12 mouse cellular contexts compared by ENCODE assay signal in the genomic region with DNA sequence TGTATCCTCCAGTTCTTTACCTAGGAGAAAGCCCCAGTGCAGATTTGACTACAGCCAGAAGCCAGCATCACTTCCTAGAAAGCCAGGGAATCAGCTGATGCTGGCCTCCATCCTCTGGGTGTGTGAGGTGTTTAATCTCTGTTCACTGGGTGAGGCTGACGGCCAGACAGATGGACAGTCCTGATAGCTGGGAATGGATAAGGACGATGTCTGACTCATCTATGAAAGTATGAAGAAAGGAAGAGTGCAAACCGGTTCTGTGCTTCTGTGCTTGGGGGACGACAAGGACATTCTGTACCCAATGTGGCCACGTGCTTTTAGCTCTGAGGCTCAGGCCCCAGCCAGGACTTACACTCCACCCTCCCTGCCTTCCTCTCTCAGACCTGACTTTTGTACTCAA.
DNase-seq lines count a peak whose midpoint lies in the region; ATAC-seq and TF ChIP-seq lines count a peak whose summit lies in the region.
"Had no signal": no experiment of that assay in that cellular context is flagged by ENCODE, and none has a peak within 500 bp of the region (broad histone marks: within the 10 kb centered on the region; RNA-seq: fewer than 3 reads in every experiment).

No protein-coding gene starts in this region.

- TF ChIP-seq EP300 in stomach, postnatal 0 days (optimal IDR thresholded peaks at IDR 0.05): no peak

- H3K4me1 ChIP-seq in liver, embryonic 11.5 days (replicated peaks; ENCODE audit: control insufficient read depth, insufficient read depth, low read length): peaks cover 73% of the 10 kb centered on the region
- H3K4me1 ChIP-seq in stomach, postnatal 0 days (replicated peaks; ENCODE audit: control insufficient read depth, insufficient read depth): no peaks in the 10 kb centered on the region

- peak overlapping the region; percentile 88 for H3K27ac ChIP-seq in liver, embryonic 11.5 days (ENCODE audit: low read depth, low read length)
- H3K27ac ChIP-seq in stomach, postnatal 0 days (replicated peaks): no peak overlapping the region

- H3K36me3 ChIP-seq in liver, embryonic 11.5 days (ENCODE audit: control insufficient read depth, insufficient read depth, low read length): no peaks in the 10 kb centered on the region
- no peaks in the 10 kb centered on the region for H3K36me3 ChIP-seq in stomach, postnatal 0 days (ENCODE audit: control insufficient read depth, insufficient read depth, low read length)

- 39% methylated on average over 5 of the region's 5 CpGs for WGBS in liver, embryonic 11.5 days
- WGBS in stomach, postnatal 0 days: 31% methylated on average over 5 of the region's 5 CpGs

- peak; percentile 71 for ATAC-seq in liver, embryonic 11.5 days (replicated peaks; ENCODE audit: low FRiP score)
- no peak for ATAC-seq in stomach, postnatal 0 days (ENCODE audit: low FRiP score, low TSS enrichment)
- ATAC-seq: hindbrain, embryonic 16.5 days had no signal

- TF ChIP-seq CTCF in stomach, postnatal 0 days (IDR thresholded peaks at IDR 0.05; ENCODE audit: low read depth): no peak

- DNase-seq in testis, postnatal 14 days (ENCODE audit: low spot score): peak; percentile 17
- no peak for DNase-seq in testis, postnatal 10 days (ENCODE audit: low spot score)
- DNase-seq in c-Kit-negative CD71-positive TER-119-positive erythroid progenitor cells, embryonic 14.5 days (ENCODE audit: low read depth, low spot score): peak; percentile 89
- no peak for DNase-seq in liver, embryonic 11.5 days (ENCODE audit: low spot score)
- peak; percentile 23 for DNase-seq in stomach, postnatal 0 days (ENCODE audit: low spot score)
- DNase-seq in layer of hippocampus, postnatal 14 days (ENCODE audit: low spot score in 2 of 2): no peak
- no peak for DNase-seq in adrenal gland, adult 8-10 months
- DNase-seq: gastrocnemius, postnatal 36 days; kidney, postnatal 4 days; lung, postnatal 4 days; thymus, postnatal 25 days had no signal

- peak overlapping the region; percentile 36 for H3K4me2 ChIP-seq in liver, embryonic 11.5 days
- H3K4me2 ChIP-seq in stomach, postnatal 0 days (replicated peaks; ENCODE audit: low read depth): no peak overlapping the region

- H3K9me3 ChIP-seq in liver, embryonic 11.5 days (ENCODE audit: control insufficient read depth, low read length): no peaks in the 10 kb centered on the region
- H3K9me3 ChIP-seq in stomach, postnatal 0 days (ENCODE audit: control insufficient read depth, low read length): no peaks in the 10 kb centered on the region

- peak overlapping the region; percentile 52 for H3K9ac ChIP-seq in liver, embryonic 11.5 days (ENCODE audit: low read depth, low read length)
- no peak overlapping the region for H3K9ac ChIP-seq in stomach, postnatal 0 days (ENCODE audit: low read length)

- H3K4me3 ChIP-seq in liver, embryonic 11.5 days (ENCODE audit: low read depth, low read length): no peak overlapping the region
- no peak overlapping the region for H3K4me3 ChIP-seq in stomach, postnatal 0 days (ENCODE audit: low read depth, low read length)

- H3K27me3 ChIP-seq in liver, embryonic 11.5 days (replicated peaks; ENCODE audit: control insufficient read depth, insufficient read depth, low read length): no peaks in the 10 kb centered on the region
- H3K27me3 ChIP-seq in stomach, postnatal 0 days (ENCODE audit: control insufficient read depth, insufficient read depth, low read length): no peaks in the 10 kb centered on the region; the same call in 1 of the 2 replicates

Comparison
In these comparisons a context has a peak if more than half of its experiments do, and no peak if none do; other contexts are left out.
1. DNase-seq: peak in testis, postnatal 14 days (single experiment), c-Kit-negative CD71-positive TER-119-positive erythroid progenitor cells, embryonic 14.5 days (single experiment) and stomach, postnatal 0 days (single experiment); none in testis, postnatal 10 days (single experiment), liver, embryonic 11.5 days (single experiment), layer of hippocampus, postnatal 14 days (0 of 2) and adrenal gland, adult 8-10 months (single experiment).